Mouse (Mus musculus) G1E (cell line): ENCODE results near the gene Mgmt. TPM values are rescaled to one million over a fixed set of nuclear protein-coding genes. Genes with fewer than 3 reads are reported as not detected.

Experiments used
- ATAC-seq: 2 replicates; pipeline ENCODE4 v1.8.0; 2016; ENCODE audit warnings: mild to moderate bottlenecking; ENCODE audit not compliant: insufficient number of reproducible peaks, poor library complexity, low FRiP score, severe bottlenecking; ENCODE audit errors: extremely low read depth
- DNase-seq: peaks from one replicate; pipeline ENCODE4 v3.0.0; 2012; ENCODE audit warnings: low spot score
- H3K27me3 ChIP-seq: 2 replicates; pipeline ENCODE4 v1.6.1; 2012; ENCODE audit warnings: mild to moderate bottlenecking, low read length, inconsistent platforms; ENCODE audit not compliant: insufficient read depth
- H3K36me3 ChIP-seq: replicated peaks from 2 replicates; pipeline ENCODE3; 2012; ENCODE audit warnings: mild to moderate bottlenecking, inconsistent platforms
- H3K4me1 ChIP-seq: 2 replicates; pipeline ENCODE4 v1.6.1; 2012; ENCODE audit warnings: low read depth, low read length, inconsistent platforms, mixed read lengths; ENCODE audit not compliant: insufficient read depth
- H3K4me3 ChIP-seq: 2 replicates; pipeline ENCODE4 v1.5.1; 2012; ENCODE audit warnings: low read depth, mild to moderate bottlenecking, inconsistent platforms, low read length, moderate library complexity, mixed read lengths
- H3K9me3 ChIP-seq: replicated peaks from 2 replicates; pipeline ENCODE4 v1.6.1; 2012; ENCODE audit warnings: inconsistent platforms
- CTCF ChIP-seq: IDR thresholded peaks from 2 replicates; pipeline ENCODE4 v1.5.1; 2012; ENCODE audit warnings: low read depth, low read length, inconsistent platforms, mixed read lengths
- GATA1 ChIP-seq: IDR thresholded peaks from 2 replicates; pipeline ENCODE4 v1.6.1; 2012; ENCODE audit warnings: borderline replicate concordance, low read length, inconsistent platforms, mixed read lengths
- GATA2 ChIP-seq: IDR thresholded peaks from 2 replicates; pipeline ENCODE4 v1.6.1; 2012; ENCODE audit warnings: low read depth, low read length, inconsistent platforms, borderline replicate concordance
- POLR2AphosphoS5 ChIP-seq: IDR thresholded peaks from 2 replicates; pipeline ENCODE4 v1.6.1; 2012; ENCODE audit warnings: low read depth, low read length, inconsistent platforms; ENCODE audit not compliant: insufficient replicate concordance
- TAL1 ChIP-seq: conservative IDR thresholded peaks from 2 replicates; pipeline ENCODE4 v1.6.1; 2012; ENCODE audit warnings: low read depth, low read length, inconsistent platforms, mixed read lengths
- polyA plus RNA-seq: library from polyadenylated mRNA; stranded (reverse); fragments of >175 nt; gene quantifications from 2 replicates; pipeline ENCODE4 v1.2.3, GENCODE M21; 2012
- total RNA-seq, 2 experiments: library from RNA; stranded (forward) in 1 of 2; stranded (reverse) in 1 of 2; fragments of 200-1000 nt in 1 of 2; fragments of >200 nt in 1 of 2; fragmentation: Nextera tagmentation in 1 of 2; gene quantifications; 2 replicates each; pipeline ENCODE4 v1.2.3; 2014 to 2017

Mgmt gene
- total and polyA plus RNA-seq, 3 experiments = 1.1 to 2.2 (median 2.2) TPM

GRCm38 (mm10) chr7:136942414-136942813 is 48.0 kb downstream of the Mgmt start:
- no peak for TF ChIP-seq CTCF
- TF ChIP-seq GATA2 = no peak
- no peak for DNase-seq
- ATAC-seq = no peak
- Histone ChIP-seq H3K36me3 (peaks cover 6% of the 10 kb centered on the region), H3K27me3 (no peaks in the 10 kb centered on the region), H3K4me3 (no peak overlapping the region), H3K9me3 (peaks cover 56% of the 10 kb centered on the region), H3K4me1 (no peaks in the 10 kb centered on the region)

GRCm38 (mm10) chr7:136943886-136944285 is 49.5 kb downstream of the Mgmt start:
- peaks cover 9% of the 10 kb centered on the region for H3K36me3 ChIP-seq
- ATAC-seq (no peak), DNase-seq (no peak)
- H3K4me3 ChIP-seq = no peak overlapping the region
- H3K4me1 ChIP-seq = no peaks in the 10 kb centered on the region
- no peaks in the 10 kb centered on the region for H3K27me3 ChIP-seq
- H3K9me3 ChIP-seq = peaks cover 54% of the 10 kb centered on the region
- TF ChIP-seq GATA2 = no peak
- TF ChIP-seq CTCF = no peak
- TF ChIP-seq GATA1 = no peak
- TF ChIP-seq TAL1 = no peak

- no peak for ATAC-seq
Observed at GRCm38 (mm10) chr7:136945697-136946096, 51.3 kb downstream of the Mgmt start.

GRCm38 (mm10) chr7:136946131-136946530 is 51.7 kb downstream of the Mgmt start:
- Histone ChIP-seq H3K36me3 (peaks cover 10% of the 10 kb centered on the region), H3K4me1 (no peaks in the 10 kb centered on the region), H3K27me3 (no peaks in the 10 kb centered on the region), H3K4me3 (no peak overlapping the region), H3K9me3 (peaks cover 62% of the 10 kb centered on the region)
- no peak for TF ChIP-seq POLR2AphosphoS5
- no peak for TF ChIP-seq GATA1
- TF ChIP-seq TAL1 = no peak
- TF ChIP-seq GATA2 = no peak
- no peak for TF ChIP-seq CTCF
- no peak for DNase-seq
- ATAC-seq = no peak

More at GRCm38 (mm10) chr7:136945697-136946096, 51.3 kb downstream of the Mgmt start:
- DNase-seq = no peak
- Histone ChIP-seq H3K27me3 (no peaks in the 10 kb centered on the region), H3K4me1 (no peaks in the 10 kb centered on the region), H3K4me3 (no peak overlapping the region), H3K9me3 (peaks cover 65% of the 10 kb centered on the region), H3K36me3 (peaks cover 10% of the 10 kb centered on the region)
- TF ChIP-seq POLR2AphosphoS5 (no peak), CTCF (no peak), GATA2 (no peak), GATA1 (no peak), TAL1 (no peak)

- Histone ChIP-seq H3K27me3 (no peaks in the 10 kb centered on the region), H3K4me1 (no peaks in the 10 kb centered on the region), H3K36me3 (peaks cover 16% of the 10 kb centered on the region), H3K9me3 (peaks cover 64% of the 10 kb centered on the region), H3K4me3 (no peak overlapping the region)
- TF ChIP-seq GATA2 = no peak
- TF ChIP-seq TAL1 = no peak
- no peak for TF ChIP-seq GATA1
- no peak for TF ChIP-seq CTCF
- no peak for TF ChIP-seq POLR2AphosphoS5
- ATAC-seq (no peak), DNase-seq (no peak)
Observed at GRCm38 (mm10) chr7:136948275-136948810, 53.9 kb downstream of the Mgmt start.

- peaks cover 14% of the 10 kb centered on the region for H3K36me3 ChIP-seq
- no peaks in the 10 kb centered on the region for H3K4me1 ChIP-seq
- H3K27me3 ChIP-seq = no peaks in the 10 kb centered on the region
- H3K4me3 ChIP-seq = no peak overlapping the region
- ATAC-seq (no peak), DNase-seq (no peak)
- H3K9me3 ChIP-seq = peaks cover 51% of the 10 kb centered on the region
- TF ChIP-seq POLR2AphosphoS5 (no peak), CTCF (no peak), GATA1 (no peak), TAL1 (no peak), GATA2 (no peak)
Observed at GRCm38 (mm10) chr7:136952608-136953007, 58.2 kb downstream of the Mgmt start.

- H3K27me3 ChIP-seq = no peaks in the 10 kb centered on the region
- peaks cover 47% of the 10 kb centered on the region for H3K9me3 ChIP-seq
- no peak overlapping the region for H3K4me3 ChIP-seq
- TF ChIP-seq GATA2 (no peak), CTCF (no peak), TAL1 (no peak), GATA1 (no peak), POLR2AphosphoS5 (no peak)
- DNase-seq = no peak
- no peak for ATAC-seq
- no peaks in the 10 kb centered on the region for H3K4me1 ChIP-seq
- H3K36me3 ChIP-seq = peaks cover 14% of the 10 kb centered on the region
Observed at GRCm38 (mm10) chr7:136953251-136953650, 58.8 kb downstream of the Mgmt start.
